Mouse (Mus musculus) splenic B cell, adult 2 months (primary cell): Measurements from ENCODE around the gene Ctbp1.

ENCODE experiments used
- DNase-seq: peaks from one replicate; pipeline ENCODE4 v3.0.0-alpha.2; 2011; ENCODE audit warnings: low read depth, low spot score
- H3K27me3 ChIP-seq: 2 replicates; pipeline ENCODE4 v1.6.1; 2012; ENCODE audit warnings: mild to moderate bottlenecking, low read length, moderate library complexity, mixed read lengths; ENCODE audit not compliant: control insufficient read depth, poor library complexity, insufficient read depth, severe bottlenecking
- H3K36me3 ChIP-seq: 2 replicates; pipeline ENCODE4 v1.6.1; 2012; ENCODE audit warnings: mild to moderate bottlenecking, low read length, moderate library complexity, mixed read lengths; ENCODE audit not compliant: control insufficient read depth, poor library complexity, insufficient read depth, severe bottlenecking

The Ctbp1 gene

GRCm38 (mm10) chr5:33274953-33275454 is at the start of gene Ctbp1:
Ctbp1 (minus strand) TSS chr5:33274994.
- H3K27me3 ChIP-seq = no peaks in the 10 kb centered on the region
- peak; percentile 95 for DNase-seq
- no peaks in the 10 kb centered on the region for H3K36me3 ChIP-seq

GRCm38 (mm10) chr5:33324491-33324890 is 49.7 kb upstream of the Ctbp1 start:
- no peaks in the 10 kb centered on the region for H3K36me3 ChIP-seq
- no peak for DNase-seq
- H3K27me3 ChIP-seq = no peaks in the 10 kb centered on the region

- Histone ChIP-seq H3K27me3 (no peaks in the 10 kb centered on the region), H3K36me3 (no peaks in the 10 kb centered on the region)
- no peak for DNase-seq
Observed at GRCm38 (mm10) chr5:33312192-33312591, 37.4 kb upstream of the Ctbp1 start.

- Histone ChIP-seq H3K36me3 (no peaks in the 10 kb centered on the region), H3K27me3 (no peaks in the 10 kb centered on the region)
- peak; percentile 8 for DNase-seq
Observed at GRCm38 (mm10) chr5:33310704-33311462, 36.1 kb upstream of the Ctbp1 start.

- DNase-seq = peak; percentile 17
- Histone ChIP-seq H3K36me3 (no peaks in the 10 kb centered on the region), H3K27me3 (no peaks in the 10 kb centered on the region)
Observed at GRCm38 (mm10) chr5:33301801-33302200, 27.0 kb upstream of the Ctbp1 start.

GRCm38 (mm10) chr5:33297164-33297563 is 22.4 kb upstream of the Ctbp1 start:
- Histone ChIP-seq H3K36me3 (no peaks in the 10 kb centered on the region), H3K27me3 (no peaks in the 10 kb centered on the region)
- DNase-seq = peak; percentile 62

GRCm38 (mm10) chr5:33293796-33294430 is 19.1 kb upstream of the Ctbp1 start:
- Histone ChIP-seq H3K36me3 (no peaks in the 10 kb centered on the region), H3K27me3 (no peaks in the 10 kb centered on the region)
- DNase-seq = no peak

GRCm38 (mm10) chr5:33283951-33284350 is 9.2 kb upstream of the Ctbp1 start:
- Histone ChIP-seq H3K36me3 (no peaks in the 10 kb centered on the region), H3K27me3 (no peaks in the 10 kb centered on the region)
- no peak for DNase-seq

- Histone ChIP-seq H3K27me3 (no peaks in the 10 kb centered on the region), H3K36me3 (no peaks in the 10 kb centered on the region)
- DNase-seq = no peak
Observed at GRCm38 (mm10) chr5:33281428-33281827, 6.6 kb upstream of the Ctbp1 start.

GRCm38 (mm10) chr5:33278950-33279349 is 4.2 kb upstream of the Ctbp1 start:
- H3K36me3 ChIP-seq = no peaks in the 10 kb centered on the region
- DNase-seq = peak; percentile 54
- H3K27me3 ChIP-seq = no peaks in the 10 kb centered on the region

- H3K27me3 ChIP-seq = no peaks in the 10 kb centered on the region
- no peak for DNase-seq
- no peaks in the 10 kb centered on the region for H3K36me3 ChIP-seq
Observed at GRCm38 (mm10) chr5:33277286-33277685, 2.5 kb upstream of the Ctbp1 start.

- H3K36me3 ChIP-seq = no peaks in the 10 kb centered on the region
- H3K27me3 ChIP-seq = no peaks in the 10 kb centered on the region
- no peak for DNase-seq
Observed at GRCm38 (mm10) chr5:33275754-33276153, 960 bp upstream of the Ctbp1 start.

GRCm38 (mm10) chr5:33274085-33274952 is 475 bp downstream of the Ctbp1 start:
- peak; percentile 96 for DNase-seq
- H3K27me3 ChIP-seq = no peaks in the 10 kb centered on the region
- H3K36me3 ChIP-seq = peaks cover 1% of the 10 kb centered on the region; the same call in 1 of the 2 replicates

GRCm38 (mm10) chr5:33273777-33274084 is 1.1 kb downstream of the Ctbp1 start:
- peaks cover 3% of the 10 kb centered on the region; the same call in 1 of the 2 replicates for H3K36me3 ChIP-seq
- no peaks in the 10 kb centered on the region for H3K27me3 ChIP-seq
- no peak for DNase-seq
